Mouse (Mus musculus) mouse trophoblast stem cell (cell line): ENCODE measurements around the gene Ssb.

Source experiments
- in situ Hi-C, 2 experiments: fragments of 300-500 bp; cut with MseI, MboI; formaldehyde crosslinking; loops; 2 replicates in 1 of 2; 3 replicates in 1 of 2; pipeline ENCODE4 v1.15.1; 2025

Ssb gene

GRCm38 (mm10) chr2:69861485-69862091 lies at the start of gene Ssb:
Gene Ssb, plus strand, starts transcription at chr2:69861562.
- in situ Hi-C loops: no loop called here

GRCm38 (mm10) chr2:69816575-69816974 lies 44.8 kb upstream of the Ssb start:
- in situ Hi-C loops: no loop called here

DNA sequence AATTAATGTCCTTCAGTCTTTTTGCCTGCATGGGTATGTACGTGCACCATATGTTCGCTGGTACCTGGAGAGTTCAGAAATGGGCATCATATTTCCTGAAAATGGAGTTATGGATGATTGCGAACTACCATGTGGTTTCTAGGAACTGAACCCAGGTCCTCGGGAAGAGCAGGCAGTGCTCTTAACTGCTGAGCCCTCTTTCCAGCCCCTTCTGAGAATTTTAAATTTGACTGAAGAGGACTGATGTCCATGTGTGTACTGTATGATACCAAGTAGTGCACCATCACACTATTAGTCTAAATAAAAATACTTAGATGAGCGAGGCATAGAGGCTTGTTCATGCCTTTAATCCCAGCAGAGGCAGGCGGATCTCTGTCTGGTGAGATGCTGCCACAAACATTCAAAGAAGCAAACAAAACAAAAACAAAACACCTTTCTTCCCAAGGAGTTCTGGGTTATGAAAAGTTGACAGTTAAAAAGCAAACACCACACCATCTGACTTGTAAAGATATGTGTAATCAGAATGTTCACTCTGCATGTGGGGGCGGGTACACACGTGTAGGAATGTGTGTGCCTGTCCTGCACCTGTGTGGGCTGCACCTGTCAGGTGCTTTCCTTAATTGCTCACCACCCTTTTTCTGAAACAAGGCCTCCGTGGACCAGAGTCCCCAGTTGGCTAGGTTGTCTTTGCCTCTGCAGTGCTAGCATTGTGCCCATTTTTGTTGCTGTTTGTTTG lies 42.8 kb upstream of the Ssb start:
- in situ Hi-C loops: no loop called here

DNA sequence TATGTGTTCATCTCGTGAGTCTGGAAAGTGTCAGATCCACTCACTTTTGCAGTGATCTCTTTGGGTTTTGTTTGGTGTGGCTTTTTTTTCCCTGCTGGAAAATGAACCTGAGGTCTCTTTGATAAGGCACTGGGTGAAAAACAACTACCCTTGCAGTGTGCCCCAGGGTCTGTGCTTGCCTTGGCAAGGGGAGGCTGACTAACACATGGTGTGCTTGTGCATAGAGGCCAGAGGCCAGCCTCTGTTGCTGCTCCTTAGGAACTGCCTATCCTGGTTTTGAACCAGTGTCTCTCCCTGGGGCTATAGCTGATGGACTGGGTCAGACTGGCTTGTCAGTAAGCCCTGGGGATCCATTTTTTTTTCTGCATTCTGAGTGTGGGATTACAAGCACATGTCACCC lies 41.2 kb upstream of the Ssb start:
- in situ Hi-C loops: no loop called here

- in situ Hi-C loops: no loop called here
These were observed 39.7 kb upstream of the Ssb start, which contains the start of gene Klhl23 for GRCm38 (mm10) chr2:69821711-69822110. Gene Klhl23, plus strand, starts transcription at chr2:69821944.

GRCm38 (mm10) chr2:69822361-69823128 lies 38.8 kb upstream of the Ssb start:
- in situ Hi-C loops: no loop called here

DNA sequence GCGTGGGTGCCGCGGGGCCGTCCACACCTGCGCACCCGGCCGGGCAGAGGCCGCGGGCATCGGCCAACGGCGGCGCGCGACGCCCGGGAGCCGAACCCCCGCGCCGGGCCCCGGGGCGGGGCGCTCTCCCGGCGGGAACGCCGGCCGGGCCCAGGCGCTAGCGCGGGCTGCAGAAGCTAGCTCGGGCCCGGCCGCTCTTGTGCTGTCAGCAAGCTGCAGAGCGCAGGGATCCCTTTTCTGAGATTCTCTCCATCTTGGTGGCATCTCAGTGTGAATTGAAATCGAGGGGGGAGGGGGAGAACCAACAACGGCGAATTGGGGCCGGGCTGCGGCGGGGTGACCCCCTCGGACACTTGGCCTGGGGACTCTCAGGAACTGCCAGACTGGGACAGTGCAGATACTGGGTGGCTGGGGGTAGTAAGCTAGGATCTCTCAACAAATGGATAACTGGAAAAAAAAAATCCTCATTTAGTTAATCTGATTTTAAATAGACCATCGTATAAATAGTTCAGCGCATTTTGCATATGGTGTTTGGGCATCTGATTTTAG lies 38.2 kb upstream of the Ssb start:
- in situ Hi-C loops: no loop called here

GRCm38 (mm10) chr2:69825898-69826297 lies 35.5 kb upstream of the Ssb start:
- in situ Hi-C loops: no loop called here

GRCm38 (mm10) chr2:69826380-69826779 lies 35.0 kb upstream of the Ssb start:
- in situ Hi-C loops: no loop called here

DNA sequence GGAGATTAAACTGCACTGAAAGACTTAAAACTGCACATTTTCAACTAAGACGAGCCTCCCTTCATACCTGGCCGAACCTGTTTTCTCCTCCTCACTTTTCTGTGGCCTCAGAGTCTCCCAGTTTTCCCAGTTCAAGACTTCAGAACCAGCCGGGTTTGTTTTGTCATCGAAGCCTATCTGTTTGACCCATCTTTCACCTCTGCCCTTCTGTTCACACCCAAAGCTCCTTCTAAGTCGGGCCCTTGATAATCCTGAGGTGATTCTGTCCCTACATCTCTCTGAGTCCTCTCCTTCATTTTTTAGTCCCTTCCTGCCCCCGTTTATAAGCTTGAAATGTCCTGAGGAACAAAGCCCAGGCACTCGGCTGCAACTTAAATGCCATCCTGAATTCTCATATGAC lies 33.3 kb upstream of the Ssb start:
- in situ Hi-C loops: no loop called here

- in situ Hi-C loops: no loop called here
These were observed 31.7 kb upstream of the Ssb start for GRCm38 (mm10) chr2:69829680-69830079.

DNA sequence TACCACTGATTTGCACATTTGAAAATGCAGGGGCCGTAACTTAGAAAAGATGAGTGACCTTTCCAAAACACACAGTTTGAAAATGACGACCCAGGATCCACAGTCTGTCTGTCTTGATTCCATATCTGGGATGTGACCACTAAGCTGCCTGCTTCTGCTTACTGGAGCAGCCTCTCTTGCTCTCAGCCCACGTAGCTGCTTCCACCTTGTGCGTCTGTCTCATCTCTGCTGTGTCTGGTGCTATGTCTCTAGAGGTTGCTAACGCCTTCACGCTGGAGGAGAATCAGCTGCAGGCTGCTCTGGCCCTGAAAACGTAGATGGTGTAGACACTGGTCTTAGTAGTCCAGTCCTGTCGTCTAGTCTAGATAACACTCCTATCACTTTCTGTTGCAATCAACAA lies 31.2 kb upstream of the Ssb start:
- in situ Hi-C loops: no loop called here

- in situ Hi-C loops: no loop called here
These were observed 24.0 kb upstream of the Ssb start for GRCm38 (mm10) chr2:69837244-69837967.

GRCm38 (mm10) chr2:69837996-69838395 lies 23.4 kb upstream of the Ssb start:
- in situ Hi-C loops: no loop called here

DNA sequence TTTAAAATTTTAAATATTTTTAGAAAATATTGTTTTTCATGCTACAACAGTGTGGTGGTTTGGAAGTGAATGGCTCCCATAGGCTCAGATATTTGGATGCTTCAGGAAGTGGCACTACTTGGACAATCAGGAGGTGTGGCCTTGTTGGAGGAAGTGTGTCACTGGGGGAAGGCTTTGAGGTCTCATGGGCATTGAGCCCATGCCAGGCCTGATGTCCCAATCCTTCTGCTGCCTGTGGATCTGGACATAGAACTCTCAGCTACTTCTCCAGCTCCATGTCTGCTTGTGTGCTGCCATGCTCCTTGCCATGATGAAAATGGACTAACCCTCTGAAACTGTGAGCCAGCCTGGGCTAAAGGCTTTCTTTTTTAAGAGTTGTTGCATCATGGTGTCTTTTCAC lies 22.7 kb upstream of the Ssb start:
- in situ Hi-C loops: no loop called here

DNA sequence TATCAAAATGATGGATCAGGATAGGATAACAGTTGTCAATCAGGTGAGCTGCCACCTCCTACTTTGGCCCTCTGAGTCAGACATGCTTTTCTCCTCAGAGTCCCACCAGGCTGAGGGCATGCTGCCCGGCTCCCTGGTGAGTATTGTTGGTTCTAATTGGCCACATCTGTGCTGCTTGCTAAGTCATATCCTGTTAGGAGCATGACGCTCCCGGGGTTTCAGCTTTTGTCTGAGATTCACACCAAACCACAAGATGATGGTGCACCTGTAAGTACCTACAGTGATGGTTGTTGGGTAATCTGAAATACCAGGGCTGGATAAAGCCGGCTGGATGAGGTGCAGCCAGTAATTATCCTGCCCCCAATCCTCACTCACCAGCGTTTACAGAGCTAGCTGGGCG lies 21.1 kb upstream of the Ssb start:
- in situ Hi-C loops: no loop called here

DNA sequence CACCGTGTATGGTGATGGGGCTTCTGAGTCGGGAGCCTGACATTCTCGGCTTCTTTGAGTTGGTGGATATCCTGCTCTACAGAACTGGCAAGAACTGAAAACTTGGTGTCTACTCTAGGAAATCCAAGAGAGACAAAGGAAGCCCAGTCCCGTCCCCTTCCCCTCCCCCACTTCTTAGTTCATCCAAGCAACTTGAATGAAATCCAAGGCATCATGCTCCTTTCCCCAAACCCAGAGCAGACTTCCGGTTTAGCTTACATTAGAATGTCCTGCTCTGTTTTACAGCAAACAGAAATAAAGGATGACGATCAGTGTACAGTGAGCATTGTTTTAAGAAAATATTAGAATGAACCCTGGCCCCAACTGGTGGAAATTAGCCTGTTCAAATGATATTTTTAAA lies 12.1 kb upstream of the Ssb start:
- in situ Hi-C loops: no loop called here

DNA sequence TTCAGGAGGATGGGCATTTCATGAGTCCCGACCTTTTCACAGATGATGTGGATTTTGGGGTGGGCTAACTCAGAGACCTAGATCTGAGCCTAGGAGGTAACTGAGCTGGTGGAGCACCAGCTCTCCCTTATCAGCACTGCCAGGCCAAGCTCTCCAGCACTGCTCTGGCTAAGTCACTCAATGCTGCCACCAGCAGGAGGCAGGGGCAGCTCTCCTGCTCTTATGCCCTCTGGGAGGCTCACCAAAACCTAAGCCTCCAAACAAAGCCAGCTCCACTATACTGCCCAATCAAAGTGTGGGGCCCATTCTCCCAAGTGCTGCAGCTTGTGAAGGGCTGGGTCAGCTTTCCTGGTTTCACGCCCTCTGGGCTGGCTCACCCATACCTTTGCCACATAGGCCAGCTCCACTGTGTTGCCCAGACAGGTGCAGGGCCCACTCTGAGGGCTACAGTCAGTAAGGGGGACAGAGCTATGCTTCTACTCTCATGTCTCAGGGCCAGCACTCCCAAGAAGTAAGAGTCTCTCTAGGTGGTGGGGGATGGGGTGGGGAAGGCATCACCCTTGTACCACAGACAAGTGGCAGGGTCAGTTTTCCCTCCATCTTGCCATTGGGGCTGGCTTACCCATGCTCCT lies 9.8 kb upstream of the Ssb start:
- in situ Hi-C loops: no loop called here

DNA sequence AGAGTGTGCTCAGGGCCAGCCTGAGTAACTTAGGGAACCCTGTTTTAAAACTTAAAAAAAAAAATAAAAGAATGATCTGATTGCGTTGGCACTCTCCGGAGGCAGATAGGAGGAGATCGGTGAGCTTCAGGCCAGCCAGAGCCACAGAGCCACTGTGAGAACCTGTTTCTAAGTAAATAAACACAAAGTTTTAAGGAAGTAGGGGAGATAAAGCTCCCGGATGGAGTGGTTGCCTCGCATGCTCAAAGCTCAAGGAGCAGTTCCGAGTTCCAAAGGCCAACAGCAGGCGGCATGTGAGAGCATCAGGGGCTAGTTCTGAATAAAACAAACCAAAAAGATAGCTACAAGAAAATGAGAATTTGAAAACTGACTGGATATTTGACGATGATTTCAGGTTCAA lies 5.0 kb upstream of the Ssb start:
- in situ Hi-C loops: no loop called here

DNA sequence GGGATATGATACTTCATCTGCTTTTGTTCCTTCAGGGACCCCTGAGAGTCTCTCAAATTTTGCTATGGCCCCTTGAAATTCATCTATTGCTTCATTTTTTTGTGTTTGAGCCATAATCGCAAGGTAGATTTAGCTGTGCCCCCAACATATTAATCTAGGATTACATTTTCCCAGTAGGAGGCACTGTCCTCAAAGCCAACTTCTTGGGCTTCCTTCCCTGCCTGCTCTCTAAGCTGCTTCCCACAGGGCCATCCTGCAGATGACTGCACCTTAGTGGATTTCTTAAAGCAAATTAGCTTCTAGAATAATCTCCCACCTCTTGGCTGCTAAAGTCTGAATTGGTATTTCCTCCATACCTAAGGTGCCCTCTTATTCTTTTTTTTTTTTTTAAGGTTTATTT lies 3.5 kb upstream of the Ssb start:
- in situ Hi-C loops: no loop called here

GRCm38 (mm10) chr2:69860972-69861452 lies 350 bp upstream of the Ssb start:
- in situ Hi-C loops: no loop called here
